Mouse (Mus musculus) limb, embryonic 11.5 days (tissue): ENCODE measurements around the gene Shld1. TPM values are rescaled to one million over a fixed set of nuclear protein-coding genes. Genes with fewer than 3 reads are reported as not detected.

Source experiments
- ATAC-seq: fragments of 200-750 bp; cut with Nextera tagmentation; 2 replicates; pipeline ENCODE4 v1.8.0; 2017; ENCODE audit warnings: low read depth; ENCODE audit not compliant: insufficient number of reproducible peaks, low FRiP score, low TSS enrichment
- DNase-seq: peaks from one replicate; pipeline ENCODE4 v3.0.0-alpha.2; 2015; ENCODE audit warnings: low spot score
- H3K27ac ChIP-seq: fragments of 300-500 bp; sonication (generic); replicated peaks from 2 replicates; pipeline ENCODE4 v1.5.1; 2014; ENCODE audit warnings: low read depth, mild to moderate bottlenecking, low read length
- H3K27me3 ChIP-seq: fragments of 300-500 bp; sonication (generic); 2 replicates; pipeline ENCODE4 v1.6.1; 2014; ENCODE audit warnings: mild to moderate bottlenecking, low read length, mixed read lengths; ENCODE audit not compliant: control insufficient read depth, insufficient read depth
- H3K36me3 ChIP-seq: fragments of 300-500 bp; sonication (generic); 2 replicates; pipeline ENCODE4 v1.6.1; 2014; ENCODE audit warnings: mild to moderate bottlenecking, low read length, moderate library complexity, mixed read lengths; ENCODE audit not compliant: control insufficient read depth, insufficient read depth
- H3K4me1 ChIP-seq: fragments of 300-500 bp; sonication (generic); 2 replicates; pipeline ENCODE4 v1.6.1; 2014; ENCODE audit warnings: low read length, mixed read lengths; ENCODE audit not compliant: control insufficient read depth, insufficient read depth
- H3K4me2 ChIP-seq: fragments of 300-500 bp; sonication (generic); 2 replicates; pipeline ENCODE4 v1.6.1; 2014; ENCODE audit warnings: low read depth, mild to moderate bottlenecking, moderate library complexity; ENCODE audit not compliant: severe bottlenecking
- H3K4me3 ChIP-seq: fragments of 300-500 bp; sonication (generic); 2 replicates; pipeline ENCODE4 v1.5.1; 2014; ENCODE audit warnings: low read depth, low read length
- H3K9ac ChIP-seq: fragments of 300-500 bp; sonication (generic); 2 replicates; pipeline ENCODE4 v1.6.1; 2014; ENCODE audit warnings: mild to moderate bottlenecking, low read length
- H3K9me3 ChIP-seq: fragments of 300-500 bp; sonication (generic); 2 replicates; pipeline ENCODE4 v1.6.1; 2016; ENCODE audit warnings: low read length; ENCODE audit not compliant: control insufficient read depth
- WGBS: fragments of 180-500 bp; shearing (Covaris S2); extraction: QIAGEN DNeasy Blood & Tissue Kit; methylation state at CpG from one replicate; pipeline ENCODE4 v1.1.7; 2014; 5-methylcytosine and 5-hydroxymethylcytosine counted together
- polyA plus RNA-seq: library from polyadenylated mRNA; unstranded; fragments of >200 nt; fragmentation: Nextera tagmentation; extraction: Ambion mirVana; gene quantifications from 2 replicates; pipeline ENCODE4 v1.2.1, GENCODE M21; 2014

The Shld1 gene
- polyA plus RNA-seq, 1 experiment from 2014 or later = 17.2 TPM

DNA sequence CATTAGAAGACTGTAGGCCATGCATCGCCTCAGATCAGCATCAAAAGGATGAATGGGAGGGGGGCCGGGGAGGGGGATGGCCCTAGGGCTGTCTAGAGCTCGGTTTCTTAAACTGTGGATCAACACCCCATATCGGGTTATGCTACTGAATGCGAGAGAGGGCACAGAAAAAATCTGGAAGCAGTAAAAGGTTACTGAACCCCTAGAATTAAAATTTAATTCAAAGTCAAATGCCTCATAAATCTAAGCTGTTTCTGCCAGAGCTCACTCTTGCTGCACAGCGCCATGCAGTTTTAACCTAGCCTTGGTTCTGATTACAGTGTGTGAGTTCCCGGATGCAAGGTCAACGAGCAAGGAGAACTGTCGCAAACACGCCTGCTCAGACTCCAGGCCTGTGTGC lies 34.3 kb upstream of the Shld1 start:
- ATAC-seq (peak; percentile 92), DNase-seq (peak; percentile 81)
- H3K9me3 ChIP-seq = no peaks in the 10 kb centered on the region
- no peaks in the 10 kb centered on the region for H3K36me3 ChIP-seq
- no peak overlapping the region for H3K4me2 ChIP-seq
- H3K27me3 ChIP-seq = no peaks in the 10 kb centered on the region
- H3K4me3 ChIP-seq = no peak overlapping the region
- no peaks in the 10 kb centered on the region for H3K4me1 ChIP-seq
- H3K27ac ChIP-seq = peak overlapping the region; percentile 63; the same call in 1 of the 2 replicates
- H3K9ac ChIP-seq = no peak overlapping the region; the same call in 1 of the 2 replicates
- WGBS = 14% methylated on average over 10 of the region's 10 CpGs

DNA sequence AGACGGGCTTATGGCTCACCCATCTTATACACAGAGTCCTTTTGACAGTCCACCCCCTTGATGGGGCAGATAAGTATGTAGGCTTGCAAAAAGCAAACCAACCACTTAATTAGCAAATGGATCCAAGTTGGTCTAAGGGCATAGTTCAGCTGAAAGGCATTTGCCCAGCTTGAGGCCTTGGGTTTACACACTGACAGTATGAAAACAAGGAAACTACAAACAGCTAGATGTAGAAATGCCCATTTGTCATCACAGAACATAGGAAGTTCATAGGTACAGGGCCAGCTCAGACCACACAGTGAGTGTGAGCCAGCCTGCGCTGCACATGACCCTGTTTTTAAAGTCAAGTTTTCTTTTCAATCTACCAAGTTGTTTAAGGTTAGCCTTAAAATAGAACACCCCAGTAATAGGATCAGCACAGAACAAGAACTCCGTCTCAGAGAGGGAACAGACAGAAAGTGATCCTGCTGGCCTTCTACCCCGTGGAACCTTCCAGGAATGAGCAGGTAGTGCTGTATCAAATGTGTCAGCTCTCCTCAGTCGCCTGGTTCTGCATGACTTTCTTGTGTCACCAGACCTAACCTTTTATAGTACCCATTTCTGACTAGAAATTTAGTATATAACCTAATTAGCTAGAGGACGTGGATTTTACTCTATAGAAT lies 31.8 kb upstream of the Shld1 start:
- WGBS = 82% methylated on average over 6 of the region's 6 CpGs
- H3K36me3 ChIP-seq = no peaks in the 10 kb centered on the region
- no peak overlapping the region for H3K27ac ChIP-seq
- H3K9ac ChIP-seq = no peak overlapping the region
- no peaks in the 10 kb centered on the region for H3K9me3 ChIP-seq
- no peak for DNase-seq
- no peaks in the 10 kb centered on the region for H3K4me1 ChIP-seq
- no peaks in the 10 kb centered on the region for H3K27me3 ChIP-seq
- no peak overlapping the region for H3K4me2 ChIP-seq
- H3K4me3 ChIP-seq = no peak overlapping the region
- no peak for ATAC-seq

DNA sequence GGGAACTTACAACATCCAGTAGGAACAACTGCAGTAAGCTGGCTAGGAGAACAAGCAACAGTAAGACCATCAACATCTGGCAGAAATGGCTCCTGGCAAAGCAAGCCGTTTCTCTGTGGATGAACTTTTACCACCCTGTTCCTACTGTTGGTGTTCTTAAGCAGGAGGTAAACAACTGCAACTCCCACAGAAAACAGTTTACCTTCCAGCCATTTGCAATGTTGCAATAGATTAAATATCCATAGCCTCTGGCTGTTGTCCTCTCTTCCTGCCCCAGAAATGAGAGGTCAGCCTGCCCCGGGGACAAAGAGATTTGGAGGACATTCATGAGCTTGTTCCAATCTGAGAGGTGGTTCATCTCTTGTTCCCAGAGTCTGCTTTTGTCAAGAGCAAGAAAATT lies 29.5 kb upstream of the Shld1 start:
- no peak for DNase-seq
- no peak overlapping the region for H3K4me3 ChIP-seq
- no peak overlapping the region for H3K4me2 ChIP-seq
- no peaks in the 10 kb centered on the region for H3K4me1 ChIP-seq
- no peak overlapping the region for H3K27ac ChIP-seq
- no peak for ATAC-seq
- 63% methylated on average over 2 of the region's 2 CpGs for WGBS
- no peaks in the 10 kb centered on the region for H3K9me3 ChIP-seq
- no peaks in the 10 kb centered on the region for H3K36me3 ChIP-seq
- H3K27me3 ChIP-seq = no peaks in the 10 kb centered on the region
- H3K9ac ChIP-seq = no peak overlapping the region

DNA sequence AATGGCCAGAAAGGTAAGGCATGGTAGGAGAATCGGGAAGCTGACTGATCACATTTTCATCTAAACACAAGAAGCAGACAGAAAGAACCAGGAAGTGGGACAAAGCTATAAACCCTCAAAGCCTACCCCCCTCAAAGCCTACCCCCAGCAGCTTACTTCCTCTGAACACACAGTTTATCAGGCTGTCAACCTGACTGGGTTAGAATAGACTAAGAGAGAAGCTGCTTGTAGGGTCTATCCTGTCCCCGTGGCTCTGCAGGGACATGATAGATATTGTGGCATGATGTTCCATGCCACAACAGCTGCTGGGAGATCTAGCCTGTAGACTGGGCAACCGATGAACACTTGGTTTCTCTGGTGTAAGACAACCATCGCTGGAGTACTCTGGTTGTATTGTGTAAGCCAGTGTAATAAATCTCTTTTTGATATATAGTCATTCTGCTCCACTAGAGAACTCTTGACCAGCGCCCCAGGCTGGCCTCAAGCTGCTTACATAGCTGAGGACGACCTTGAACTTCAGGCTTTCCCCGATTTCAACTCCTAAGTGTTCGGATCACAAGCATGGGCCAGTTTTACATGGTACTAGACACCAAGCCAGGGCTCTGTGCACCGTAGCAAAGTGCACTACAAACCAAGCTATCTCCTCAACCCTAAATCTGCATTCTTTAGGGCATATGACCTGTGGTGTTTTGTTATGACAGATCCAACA lies 28.2 kb upstream of the Shld1 start:
- H3K27me3 ChIP-seq = no peaks in the 10 kb centered on the region
- H3K4me3 ChIP-seq = no peak overlapping the region
- H3K9ac ChIP-seq = no peak overlapping the region
- no peaks in the 10 kb centered on the region for H3K9me3 ChIP-seq
- DNase-seq (no peak), ATAC-seq (no peak)
- no peak overlapping the region for H3K4me2 ChIP-seq
- no peak overlapping the region for H3K27ac ChIP-seq
- 85% methylated on average over 9 of the region's 9 CpGs for WGBS
- no peaks in the 10 kb centered on the region for H3K4me1 ChIP-seq
- H3K36me3 ChIP-seq = no peaks in the 10 kb centered on the region

DNA sequence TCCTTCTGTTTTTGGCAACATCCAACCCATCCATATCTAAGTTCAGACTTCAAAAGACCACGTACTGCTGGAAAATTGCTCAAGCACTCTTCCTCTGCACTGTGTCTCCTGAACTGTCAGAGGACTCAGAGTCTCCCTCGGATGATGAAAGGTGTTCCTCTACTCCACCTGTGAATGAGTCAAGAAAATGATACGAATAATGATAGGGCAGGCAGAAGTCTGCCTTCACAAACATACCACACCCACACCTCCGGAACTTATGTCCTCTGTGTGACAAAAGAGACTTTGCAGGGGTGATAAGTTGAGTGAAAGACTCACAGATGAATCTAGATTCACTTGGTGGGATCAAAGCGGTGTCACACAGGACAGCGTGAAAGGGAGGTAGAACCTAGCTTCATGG lies 17.6 kb upstream of the Shld1 start:
- Histone ChIP-seq H3K27ac (no peak overlapping the region), H3K36me3 (no peaks in the 10 kb centered on the region), H3K9ac (no peak overlapping the region), H3K27me3 (no peaks in the 10 kb centered on the region), H3K4me3 (no peak overlapping the region), H3K4me1 (no peaks in the 10 kb centered on the region), H3K4me2 (no peak overlapping the region), H3K9me3 (no peaks in the 10 kb centered on the region)
- WGBS = 83% methylated on average over 6 of the region's 6 CpGs
- DNase-seq (no peak), ATAC-seq (no peak)

DNA sequence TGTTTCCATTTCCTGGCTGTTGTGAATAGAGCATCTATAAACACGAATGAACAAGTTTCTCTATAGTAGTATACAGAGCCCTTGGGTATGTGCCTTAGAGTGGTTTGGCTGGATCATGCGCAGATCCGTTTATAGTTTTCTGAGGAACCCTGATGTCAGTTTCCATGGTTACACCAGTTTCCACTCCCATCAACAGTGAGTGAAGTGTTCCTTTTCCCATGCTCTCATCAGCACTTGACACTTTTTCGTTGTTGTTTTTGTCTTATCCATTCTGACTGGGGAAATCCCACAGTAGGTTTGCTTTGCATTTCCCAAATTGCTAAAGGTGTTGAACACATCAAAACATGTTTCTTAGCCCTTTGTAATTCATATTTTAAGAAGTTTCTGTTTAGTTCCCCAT lies 16.4 kb upstream of the Shld1 start:
- Histone ChIP-seq H3K36me3 (no peaks in the 10 kb centered on the region), H3K27me3 (no peaks in the 10 kb centered on the region), H3K9ac (no peak overlapping the region), H3K4me1 (no peaks in the 10 kb centered on the region), H3K9me3 (no peaks in the 10 kb centered on the region), H3K27ac (no peak overlapping the region), H3K4me2 (no peak overlapping the region), H3K4me3 (no peak overlapping the region)
- ATAC-seq (no peak), DNase-seq (no peak)
- WGBS = 79% methylated on average over 4 of the region's 4 CpGs

DNA sequence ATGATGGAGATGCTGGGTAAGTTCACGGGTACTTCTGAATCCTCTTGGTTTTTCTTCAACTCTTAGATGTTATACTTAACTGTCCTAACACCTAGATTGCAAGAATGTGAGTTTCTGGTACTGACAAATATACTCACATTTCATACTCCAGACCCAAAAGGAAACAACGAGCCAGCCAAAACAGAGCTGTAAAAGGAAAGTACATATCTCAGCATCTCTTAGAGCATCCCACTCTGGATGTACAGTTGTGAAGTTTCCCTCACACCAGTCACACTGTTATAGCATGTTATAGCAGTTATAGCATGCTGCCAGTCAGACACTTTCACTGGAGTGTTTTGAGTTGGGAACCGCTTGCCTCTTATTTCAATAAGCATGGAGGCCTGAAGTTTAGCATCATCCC lies 14.6 kb upstream of the Shld1 start:
- no peak for ATAC-seq
- no peaks in the 10 kb centered on the region for H3K4me1 ChIP-seq
- WGBS = 90% methylated on average over 3 of the region's 3 CpGs
- no peak overlapping the region for H3K4me3 ChIP-seq
- no peak overlapping the region for H3K27ac ChIP-seq
- H3K27me3 ChIP-seq = no peaks in the 10 kb centered on the region
- no peak overlapping the region for H3K4me2 ChIP-seq
- no peak for DNase-seq
- no peaks in the 10 kb centered on the region for H3K9me3 ChIP-seq
- no peak overlapping the region for H3K9ac ChIP-seq
- H3K36me3 ChIP-seq = no peaks in the 10 kb centered on the region

DNA sequence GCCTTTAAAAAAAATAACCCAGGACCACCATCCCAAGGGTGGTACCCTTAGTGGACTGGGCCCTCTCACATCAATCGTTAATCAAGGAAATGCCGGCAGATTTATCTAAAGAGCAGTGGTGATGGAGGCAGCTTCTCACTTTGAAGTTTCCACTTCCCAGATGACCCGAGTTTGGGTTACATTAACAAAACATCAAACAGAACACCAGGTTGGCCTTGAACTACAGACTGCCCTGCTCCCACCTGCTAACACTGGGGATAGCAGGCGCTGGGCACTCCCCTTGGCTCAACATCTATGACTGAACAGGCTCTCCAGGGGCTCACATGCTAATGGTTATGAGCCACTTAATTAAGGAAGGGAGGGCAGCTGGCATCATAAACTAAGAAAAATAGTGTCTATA lies 10.6 kb upstream of the Shld1 start:
- Histone ChIP-seq H3K9me3 (no peaks in the 10 kb centered on the region), H3K9ac (no peak overlapping the region), H3K4me1 (no peaks in the 10 kb centered on the region), H3K4me3 (no peak overlapping the region), H3K4me2 (no peak overlapping the region), H3K36me3 (no peaks in the 10 kb centered on the region), H3K27me3 (no peaks in the 10 kb centered on the region), H3K27ac (no peak overlapping the region)
- 62% methylated on average over 4 of the region's 4 CpGs for WGBS
- DNase-seq (no peak), ATAC-seq (no peak)

DNA sequence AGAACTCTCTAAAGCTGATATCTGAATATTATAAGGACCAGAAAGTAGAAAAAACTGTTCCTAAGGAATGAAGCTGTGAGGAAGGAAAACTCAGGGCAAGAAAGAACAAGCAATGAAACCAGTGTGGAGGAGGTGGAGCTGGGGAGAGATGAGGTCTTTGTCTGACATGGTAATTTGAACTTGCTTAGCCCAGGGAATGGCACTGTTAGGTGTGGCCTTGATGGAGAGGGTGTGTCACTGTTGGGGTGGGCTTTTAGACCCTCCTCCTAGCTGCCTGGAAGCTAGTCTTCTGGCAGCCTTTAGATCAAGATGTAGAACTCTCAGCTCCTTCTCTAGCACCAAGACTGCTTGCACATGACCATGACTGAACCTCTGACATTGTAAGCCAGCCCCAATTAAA lies 1.7 kb upstream of the Shld1 start:
- no peak overlapping the region for H3K27ac ChIP-seq
- DNase-seq = no peak
- H3K4me3 ChIP-seq = no peak overlapping the region
- no peak overlapping the region for H3K9ac ChIP-seq
- no peaks in the 10 kb centered on the region for H3K36me3 ChIP-seq
- no peaks in the 10 kb centered on the region for H3K4me1 ChIP-seq
- ATAC-seq = no peak
- H3K4me2 ChIP-seq = no peak overlapping the region
- H3K27me3 ChIP-seq = no peaks in the 10 kb centered on the region
- H3K9me3 ChIP-seq = no peaks in the 10 kb centered on the region
